Mouse (Mus musculus): ENCODE results near the gene Magi2. TPM values are rescaled to one million over a fixed set of nuclear protein-coding genes. Genes with fewer than 3 reads are reported as not detected.

Gene Magi2
- total RNA-seq (2021) = 1 to 10 TPM; 7.3 to 9.5 TPM

- peak in 1 of 2 experiments; percentile 38 for DNase-seq
- intact Hi-C loops (cut with DNase I) = loop anchor here (10.0 kb wide), 1 partner anchor 178 kb away; no protein-coding TSS in a partner anchor
These were observed at the start of gene Magi2 for GRCm38 (mm10) chr5:19226866-19227243. TSS of gene Magi2 (plus strand) at chr5:19227036.

- intact Hi-C loops (cut with DNase I) = no loop called here
- no peak for DNase-seq
These were observed 48.2 kb upstream of the Magi2 start for GRCm38 (mm10) chr5:19178594-19178993.

GRCm38 (mm10) chr5:19186175-19186574 is 40.7 kb upstream of the Magi2 start:
- no peak for DNase-seq
- intact Hi-C loops (cut with DNase I) = no loop called here

- DNase-seq = no peak
- intact Hi-C loops (cut with DNase I) = no loop called here
These were observed 15.2 kb upstream of the Magi2 start for GRCm38 (mm10) chr5:19211665-19212064.

GRCm38 (mm10) chr5:19226144-19226865 is 531 bp upstream of the Magi2 start:
- intact Hi-C loops (cut with DNase I) = loop anchor here (10.0 kb wide), 1 partner anchor 178 kb away; no protein-coding TSS in a partner anchor
- DNase-seq = peak; percentile 68 to 76

GRCm38 (mm10) chr5:19227281-19227680 is 445 bp downstream of the Magi2 start:
- DNase-seq = peak in 1 of 2 experiments; percentile 14
- intact Hi-C loops (cut with DNase I) = loop anchor here (10.0 kb wide), 1 partner anchor 178 kb away; no protein-coding TSS in a partner anchor

GRCm38 (mm10) chr5:19227791-19228331 is 1.0 kb downstream of the Magi2 start:
- intact Hi-C loops (cut with DNase I) = loop anchor here (10.0 kb wide), 1 partner anchor 177 kb away; no protein-coding TSS in a partner anchor

GRCm38 (mm10) chr5:19241797-19242196 is 15.0 kb downstream of the Magi2 start:
- intact Hi-C loops (cut with DNase I) = no loop called here
- no peak for DNase-seq

More at GRCm38 (mm10) chr5:19227791-19228331, 1.0 kb downstream of the Magi2 start:
- DNase-seq = peak; percentile 54 to 62

GRCm38 (mm10) chr5:19246426-19246825 is 19.6 kb downstream of the Magi2 start:
- intact Hi-C loops (cut with DNase I) = no loop called here
- no peak for DNase-seq

- intact Hi-C loops (cut with DNase I) = no loop called here
- DNase-seq = no peak
These were observed 20.4 kb downstream of the Magi2 start for GRCm38 (mm10) chr5:19247266-19247665.

GRCm38 (mm10) chr5:19262816-19263215 is 36.0 kb downstream of the Magi2 start:
- intact Hi-C loops (cut with DNase I) = no loop called here
- DNase-seq = no peak

GRCm38 (mm10) chr5:19264627-19265026 is 37.8 kb downstream of the Magi2 start:
- no peak for DNase-seq
- intact Hi-C loops (cut with DNase I) = no loop called here

- no peak for DNase-seq
- intact Hi-C loops (cut with DNase I) = no loop called here
These were observed 65.7 kb downstream of the Magi2 start for GRCm38 (mm10) chr5:19292581-19292980.

- DNase-seq = no peak
- intact Hi-C loops (cut with DNase I) = no loop called here
These were observed 79.8 kb downstream of the Magi2 start for GRCm38 (mm10) chr5:19306656-19307055.

- DNase-seq = no peak
- intact Hi-C loops (cut with DNase I) = no loop called here
These were observed 83.0 kb downstream of the Magi2 start for GRCm38 (mm10) chr5:19309870-19310269.

- no peak for DNase-seq
These were observed 95.7 kb downstream of the Magi2 start for GRCm38 (mm10) chr5:19322532-19322931.

GRCm38 (mm10) chr5:19337561-19337960 is 110.7 kb downstream of the Magi2 start:
- intact Hi-C loops (cut with DNase I) = no loop called here
- DNase-seq = no peak

More at GRCm38 (mm10) chr5:19322532-19322931, 95.7 kb downstream of the Magi2 start:
- intact Hi-C loops (cut with DNase I) = no loop called here

GRCm38 (mm10) chr5:19368175-19368574 is 141.3 kb downstream of the Magi2 start:
- DNase-seq = no peak
- intact Hi-C loops (cut with DNase I) = no loop called here

GRCm38 (mm10) chr5:19395876-19396275 is 169.0 kb downstream of the Magi2 start:
- no peak for DNase-seq
- intact Hi-C loops (cut with DNase I) = no loop called here

GRCm38 (mm10) chr5:19400299-19400698 is 173.5 kb downstream of the Magi2 start:
- no peak for DNase-seq
- intact Hi-C loops (cut with DNase I) = loop anchor here (2.0 to 10.0 kb wide), 2 partner anchors 175 to 483 kb away; partner anchors contain the start of gene Magi2

GRCm38 (mm10) chr5:19400738-19401408 is 174.0 kb downstream of the Magi2 start:
- intact Hi-C loops (cut with DNase I) = loop anchor here (2.0 to 10.0 kb wide), 2 partner anchors 176 to 484 kb away; partner anchors contain the start of gene Magi2
- no peak for DNase-seq

Measured in heart, postnatal 36 days (tissue).